Mouse (Mus musculus): ENCODE results near the gene Hoxc9.

DNA sequence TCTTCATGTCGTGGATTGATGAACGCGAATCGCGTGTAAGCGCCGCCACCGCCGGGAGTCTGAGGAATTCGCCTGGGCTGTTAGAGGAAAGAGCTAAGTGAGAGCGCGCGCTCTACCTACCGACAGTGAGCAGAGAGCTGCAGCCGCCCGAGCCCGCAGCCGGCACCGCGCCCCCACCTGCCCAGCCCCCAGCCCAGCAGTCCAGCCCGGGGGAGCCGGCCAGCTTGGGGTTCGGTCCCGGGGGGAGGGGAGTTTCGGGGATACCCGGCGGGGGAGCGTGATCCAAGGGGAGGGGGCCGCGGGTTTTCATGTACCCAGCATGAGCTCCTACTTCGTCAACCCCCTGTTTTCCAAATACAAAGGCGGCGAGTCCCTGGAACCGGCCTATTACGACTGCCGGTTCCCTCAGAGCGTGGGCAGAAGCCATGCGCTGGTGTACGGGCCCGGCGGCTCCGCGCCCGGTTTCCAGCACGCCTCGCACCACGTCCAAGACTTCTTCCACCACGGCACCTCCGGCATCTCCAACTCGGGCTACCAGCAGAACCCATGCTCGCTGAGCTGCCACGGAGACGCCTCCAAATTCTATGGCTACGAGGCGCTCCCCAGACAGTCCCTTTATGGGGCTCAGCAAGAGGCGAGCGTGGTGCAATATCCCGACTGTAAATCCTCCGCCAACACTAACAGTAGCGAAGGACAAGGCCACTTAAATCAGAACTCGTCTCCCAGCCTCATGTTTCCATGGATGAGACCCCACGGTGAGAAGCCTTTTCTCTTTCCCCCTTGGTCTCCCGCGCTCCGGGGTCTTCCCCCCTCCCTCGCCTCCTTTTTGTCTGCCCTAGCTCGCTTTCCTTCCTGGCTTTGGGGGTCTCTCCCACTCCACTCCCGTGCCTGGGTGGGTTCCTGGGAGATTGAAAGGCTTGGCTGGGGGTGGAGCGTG lies 14.5 kb downstream of the Hoxc9 start, which contains the start of gene Hoxc8:
- TF ChIP-seq CTCF (conservative IDR thresholded peaks at IDR 0.05; ENCODE audit: low read length) (no peak), NANOG (IDR thresholded peaks at IDR 0.05; ENCODE audit: borderline replicate concordance, low read length) (no peak), POU5F1 (IDR thresholded peaks at IDR 0.05; ENCODE audit: borderline replicate concordance, low read length) (no peak)

Data from E14TG2a.4 (cell line).